In genomic region chr7:143328185-143328915, GRCm38 (mm10) we compare ENCODE assay signal across 19 mouse cellular contexts.
A peak's percentile ranks its signal among the peaks of the same experiment; 100 is the strongest.
DNase-seq lines count a peak whose midpoint lies in the region; ATAC-seq and TF ChIP-seq lines count a peak whose summit lies in the region.
"Had no signal": no experiment of that assay in that cellular context is flagged by ENCODE, and none has a peak within 500 bp of the region (broad histone marks: within the 10 kb centered on the region; RNA-seq: fewer than 3 reads in every experiment).

No protein-coding gene starts in this region.

- H3K4me1 ChIP-seq in midbrain, embryonic 11.5 days (ENCODE audit: control insufficient read depth, insufficient read depth, low read length) = no peaks in the 10 kb centered on the region; the same call in 1 of the 2 replicates
- no peaks in the 10 kb centered on the region for H3K4me1 ChIP-seq in midbrain, embryonic 16.5 days (ENCODE audit: control insufficient read depth, insufficient read depth, low read length)
- H3K4me1 ChIP-seq in intestine, embryonic 14.5 days (replicated peaks; ENCODE audit: control insufficient read depth, insufficient read depth, low read length) = peaks cover 7% of the 10 kb centered on the region
- no peaks in the 10 kb centered on the region for H3K4me1 ChIP-seq in intestine, postnatal 0 days (replicated peaks; ENCODE audit: control insufficient read depth, insufficient read depth, low read length)
- peaks cover 32% of the 10 kb centered on the region for H3K4me1 ChIP-seq in limb, embryonic 14.5 days (ENCODE audit: control insufficient read depth, insufficient read depth, low read length)

- H3K27me3 ChIP-seq in midbrain, embryonic 11.5 days (ENCODE audit: control insufficient read depth, insufficient read depth, low read length) = no peaks in the 10 kb centered on the region
- no peaks in the 10 kb centered on the region for H3K27me3 ChIP-seq in midbrain, embryonic 16.5 days (ENCODE audit: control insufficient read depth, insufficient read depth, low read depth, low read length)
- H3K27me3 ChIP-seq in intestine, embryonic 14.5 days (replicated peaks; ENCODE audit: control insufficient read depth, insufficient read depth, low read length) = no peaks in the 10 kb centered on the region
- no peaks in the 10 kb centered on the region for H3K27me3 ChIP-seq in intestine, postnatal 0 days (replicated peaks; ENCODE audit: control insufficient read depth, insufficient read depth, low read length)
- no peaks in the 10 kb centered on the region for H3K27me3 ChIP-seq in limb, embryonic 14.5 days (ENCODE audit: control insufficient read depth, insufficient read depth, low read length)
- H3K27me3 ChIP-seq: heart, embryonic 13.5 days; Patski had no signal

- DNase-seq in midbrain, embryonic 11.5 days (ENCODE audit: low spot score, missing footprints) = peak; percentile 39
- DNase-seq in intestine, embryonic 14.5 days (ENCODE audit: low spot score) = no peak
- no peak for DNase-seq in limb, embryonic 14.5 days (ENCODE audit: low spot score)
- DNase-seq in adrenal gland, adult 18-20 months (ENCODE audit: low spot score in 2 of 2) = no peak
- no peak for DNase-seq in lung, postnatal 10 days
- DNase-seq: adrenal gland, adult 2 months; adrenal gland, postnatal 25 days; cerebellum, adult 2 months; forebrain, postnatal 0 days; gastrocnemius, postnatal 14 days; heart, postnatal 36 days had no signal

- H3K4me2 ChIP-seq in midbrain, embryonic 11.5 days = no peak overlapping the region
- no peak overlapping the region for H3K4me2 ChIP-seq in midbrain, embryonic 16.5 days (ENCODE audit: low read length)
- no peak overlapping the region for H3K4me2 ChIP-seq in intestine, embryonic 14.5 days (ENCODE audit: low read length)
- no peak overlapping the region for H3K4me2 ChIP-seq in intestine, postnatal 0 days (replicated peaks; ENCODE audit: low read depth)
- H3K4me2 ChIP-seq in limb, embryonic 14.5 days (replicated peaks; ENCODE audit: low read depth, low read length, severe bottlenecking) = no peak overlapping the region
- H3K4me2 ChIP-seq: forebrain, embryonic 13.5 days; heart, embryonic 13.5 days; hindbrain, embryonic 13.5 days had no signal

- H3K4me3 ChIP-seq in midbrain, embryonic 11.5 days (ENCODE audit: low read depth, low read length) = no peak overlapping the region
- no peak overlapping the region for H3K4me3 ChIP-seq in midbrain, embryonic 16.5 days (ENCODE audit: low read depth, low read length)
- H3K4me3 ChIP-seq in intestine, embryonic 14.5 days (ENCODE audit: low read depth, low read length) = no peak overlapping the region
- no peak overlapping the region for H3K4me3 ChIP-seq in intestine, postnatal 0 days (ENCODE audit: low read depth, low read length)
- no peak overlapping the region for H3K4me3 ChIP-seq in limb, embryonic 14.5 days (replicated peaks; ENCODE audit: low read length)
- H3K4me3 ChIP-seq: embryonic facial prominence, embryonic 10.5 days; forebrain, embryonic 13.5 days; heart, embryonic 13.5 days; hindbrain, embryonic 13.5 days had no signal

- H3K27ac ChIP-seq in midbrain, embryonic 11.5 days (ENCODE audit: low read depth, low read length) = no peak overlapping the region
- H3K27ac ChIP-seq in midbrain, embryonic 16.5 days (ENCODE audit: low read length) = no peak overlapping the region
- H3K27ac ChIP-seq in intestine, embryonic 14.5 days (ENCODE audit: low read depth) = no peak overlapping the region
- no peak overlapping the region for H3K27ac ChIP-seq in intestine, postnatal 0 days (ENCODE audit: low read depth, low read length)
- H3K27ac ChIP-seq in limb, embryonic 14.5 days (replicated peaks; ENCODE audit: low read depth, low read length) = no peak overlapping the region
- H3K27ac ChIP-seq: embryonic facial prominence, embryonic 10.5 days; forebrain, embryonic 13.5 days; heart, embryonic 13.5 days; hindbrain, embryonic 13.5 days had no signal

- 86% methylated on average over 18 of the region's 18 CpGs for WGBS in midbrain, embryonic 11.5 days
- 84% methylated on average over 18 of the region's 18 CpGs for WGBS in midbrain, embryonic 16.5 days
- 57% methylated on average over 18 of the region's 18 CpGs for WGBS in intestine, embryonic 14.5 days
- 32% methylated on average over 18 of the region's 18 CpGs for WGBS in intestine, postnatal 0 days
- WGBS in limb, embryonic 14.5 days = 40% methylated on average over 18 of the region's 18 CpGs

- TF ChIP-seq CTCF in intestine, postnatal 0 days (IDR thresholded peaks at IDR 0.05; ENCODE audit: low read depth) = no peak

- H3K36me3 ChIP-seq in midbrain, embryonic 11.5 days (ENCODE audit: control insufficient read depth, insufficient read depth, low read length) = no peaks in the 10 kb centered on the region
- H3K36me3 ChIP-seq in midbrain, embryonic 16.5 days (ENCODE audit: control insufficient read depth, insufficient read depth, low read length) = no peaks in the 10 kb centered on the region
- no peaks in the 10 kb centered on the region for H3K36me3 ChIP-seq in intestine, embryonic 14.5 days (ENCODE audit: control insufficient read depth, insufficient read depth, low read length)
- H3K36me3 ChIP-seq in intestine, postnatal 0 days (ENCODE audit: control insufficient read depth, insufficient read depth) = no peaks in the 10 kb centered on the region; the same call in 1 of the 2 replicates
- no peaks in the 10 kb centered on the region for H3K36me3 ChIP-seq in limb, embryonic 14.5 days (ENCODE audit: control insufficient read depth, insufficient read depth, low read length)
- H3K36me3 ChIP-seq: embryonic facial prominence, embryonic 10.5 days; heart, embryonic 13.5 days; hindbrain, embryonic 13.5 days had no signal

- H3K9me3 ChIP-seq in midbrain, embryonic 11.5 days (ENCODE audit: control insufficient read depth, low read length) = no peaks in the 10 kb centered on the region
- no peaks in the 10 kb centered on the region for H3K9me3 ChIP-seq in midbrain, embryonic 16.5 days (replicated peaks; ENCODE audit: control insufficient read depth, low read length, poor library complexity, severe bottlenecking)
- no peaks in the 10 kb centered on the region for H3K9me3 ChIP-seq in intestine, embryonic 14.5 days (ENCODE audit: control insufficient read depth, low read length)
- H3K9me3 ChIP-seq in intestine, postnatal 0 days (ENCODE audit: control insufficient read depth) = no peaks in the 10 kb centered on the region
- no peaks in the 10 kb centered on the region for H3K9me3 ChIP-seq in limb, embryonic 14.5 days (ENCODE audit: control insufficient read depth, low read length)
- H3K9me3 ChIP-seq: embryonic facial prominence, embryonic 10.5 days; forebrain, embryonic 13.5 days; heart, embryonic 13.5 days; hindbrain, embryonic 13.5 days had no signal

- TF ChIP-seq POLR2A in limb, embryonic 14.5 days (IDR thresholded peaks at IDR 0.05; ENCODE audit: borderline replicate concordance, extremely low read depth, insufficient read depth, insufficient read length) = no peak

- H3K9ac ChIP-seq in midbrain, embryonic 11.5 days (ENCODE audit: low read length) = no peak overlapping the region
- H3K9ac ChIP-seq in midbrain, embryonic 16.5 days (ENCODE audit: low read depth, low read length) = no peak overlapping the region
- no peak overlapping the region for H3K9ac ChIP-seq in intestine, embryonic 14.5 days (ENCODE audit: low read length)
- no peak overlapping the region for H3K9ac ChIP-seq in intestine, postnatal 0 days (ENCODE audit: low read depth, low read length)
- H3K9ac ChIP-seq in limb, embryonic 14.5 days (ENCODE audit: low read depth, low read length, severe bottlenecking) = no peak overlapping the region
- H3K9ac ChIP-seq: forebrain, embryonic 13.5 days; forebrain, postnatal 0 days; heart, embryonic 13.5 days; hindbrain, embryonic 13.5 days had no signal

- ATAC-seq in midbrain, embryonic 11.5 days (ENCODE audit: low FRiP score) = no peak
- ATAC-seq in midbrain, embryonic 16.5 days = no peak
- peak; percentile 54; the same call in 1 of the 2 replicates for ATAC-seq in intestine, embryonic 14.5 days (replicated peaks; ENCODE audit: low FRiP score, low TSS enrichment, low read depth)
- peak; percentile 53 for ATAC-seq in intestine, postnatal 0 days
- 0 out of 2 replicates have a peak, but pooled peaks have one; percentile 35 for ATAC-seq in limb, embryonic 14.5 days (ENCODE audit: low FRiP score, low read depth)
- ATAC-seq: activated CD4-positive, CD25-positive, alpha-beta regulatory T cell, adult 4 months; forebrain, embryonic 13.5 days; Patski had no signal

Comparison
In these comparisons a context has a peak if more than half of its experiments do, and no peak if none do; other contexts are left out.
1. ATAC-seq: peak in intestine, embryonic 14.5 days (single experiment), intestine, postnatal 0 days (single experiment) and limb, embryonic 14.5 days (single experiment); none in midbrain, embryonic 11.5 days (single experiment) and midbrain, embryonic 16.5 days (single experiment).